Mouse (Mus musculus) embryonic facial prominence, embryonic 15.5 days (tissue): ENCODE data around the gene Tab1. TPM values are rescaled to one million over a fixed set of nuclear protein-coding genes. Genes with fewer than 3 reads are reported as not detected.

Experiments
- ATAC-seq: fragments of 200-750 bp; cut with Nextera tagmentation; 2 replicates; pipeline ENCODE4 v1.8.0; 2017; ENCODE audit warnings: low read depth, moderate TSS enrichment; ENCODE audit not compliant: insufficient number of reproducible peaks, low FRiP score, low TSS enrichment
- H3K27ac ChIP-seq: fragments of 300-500 bp; sonication (generic); replicated peaks from 2 replicates; pipeline ENCODE4 v1.5.1; 2015; ENCODE audit warnings: mild to moderate bottlenecking, inconsistent platforms
- H3K27me3 ChIP-seq: fragments of 300-500 bp; sonication (generic); 2 replicates; pipeline ENCODE4 v1.6.1; 2015; ENCODE audit warnings: inconsistent platforms
- H3K36me3 ChIP-seq: fragments of 300-500 bp; sonication (generic); 2 replicates; pipeline ENCODE4 v1.6.1; 2015; ENCODE audit warnings: mild to moderate bottlenecking, inconsistent platforms
- H3K4me1 ChIP-seq: fragments of 300-500 bp; sonication (generic); 2 replicates; pipeline ENCODE4 v1.6.1; 2015; ENCODE audit warnings: inconsistent platforms
- H3K4me2 ChIP-seq: fragments of 300-500 bp; sonication (generic); replicated peaks from 2 replicates; pipeline ENCODE4 v1.6.1; 2015; ENCODE audit warnings: mild to moderate bottlenecking, inconsistent platforms
- H3K4me3 ChIP-seq: fragments of 300-500 bp; sonication (generic); replicated peaks from 2 replicates; pipeline ENCODE4 v1.5.1; 2015; ENCODE audit warnings: mild to moderate bottlenecking, inconsistent platforms
- H3K9ac ChIP-seq: fragments of 300-500 bp; sonication (generic); 2 replicates; pipeline ENCODE4 v1.6.1; 2015; ENCODE audit warnings: inconsistent platforms
- H3K9me3 ChIP-seq: fragments of 300-500 bp; sonication (generic); replicated peaks from 2 replicates; pipeline ENCODE4 v1.6.1; 2016; ENCODE audit warnings: inconsistent platforms
- WGBS: fragments of 180-500 bp; shearing (Covaris S2); methylation state at CpG from one replicate; pipeline ENCODE4 v1.1.7; 2015; 5-methylcytosine and 5-hydroxymethylcytosine counted together
- polyA plus RNA-seq: library from polyadenylated mRNA; unstranded; fragments of >200 nt; fragmentation: Nextera tagmentation; extraction: Ambion mirVana; gene quantifications from 2 replicates; pipeline ENCODE4 v1.2.1, GENCODE M21; 2015

The Tab1 gene
- polyA plus RNA-seq, 1 experiment from 2014 or later: 38.2 TPM

DNA sequence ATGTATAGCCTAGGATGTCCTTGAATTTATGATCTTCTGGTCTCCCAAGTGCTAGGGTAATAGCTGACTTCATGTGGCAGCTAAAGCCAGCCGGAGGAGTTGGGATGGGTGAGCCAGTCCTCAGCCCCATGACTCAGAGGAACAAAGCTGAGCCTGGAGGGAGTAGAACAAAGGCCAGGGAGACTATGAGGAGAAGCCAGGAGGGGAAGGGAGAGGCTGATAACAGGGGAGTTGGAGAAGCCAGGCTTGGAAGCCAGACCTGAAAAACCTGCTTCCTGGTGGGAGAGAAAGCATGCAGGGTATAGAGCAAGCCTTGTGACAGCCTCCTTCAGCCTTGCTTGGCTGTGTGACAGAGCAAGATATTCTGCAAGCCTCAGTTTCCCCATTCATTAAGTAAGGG, 37.3 kb upstream of the Tab1 start:
- H3K27ac ChIP-seq: 0 out of 2 replicates have a peak overlapping the region, but pooled peaks have one; percentile 45
- H3K9ac ChIP-seq: no peak overlapping the region
- peaks cover 52% of the 10 kb centered on the region for H3K4me1 ChIP-seq
- no peak overlapping the region for H3K4me3 ChIP-seq
- 43% methylated on average over 1 of the region's 1 CpGs for WGBS
- H3K27me3 ChIP-seq: peaks cover 27% of the 10 kb centered on the region
- H3K4me2 ChIP-seq: no peak overlapping the region
- H3K9me3 ChIP-seq: no peaks in the 10 kb centered on the region
- ATAC-seq: no peak
- no peaks in the 10 kb centered on the region for H3K36me3 ChIP-seq

DNA sequence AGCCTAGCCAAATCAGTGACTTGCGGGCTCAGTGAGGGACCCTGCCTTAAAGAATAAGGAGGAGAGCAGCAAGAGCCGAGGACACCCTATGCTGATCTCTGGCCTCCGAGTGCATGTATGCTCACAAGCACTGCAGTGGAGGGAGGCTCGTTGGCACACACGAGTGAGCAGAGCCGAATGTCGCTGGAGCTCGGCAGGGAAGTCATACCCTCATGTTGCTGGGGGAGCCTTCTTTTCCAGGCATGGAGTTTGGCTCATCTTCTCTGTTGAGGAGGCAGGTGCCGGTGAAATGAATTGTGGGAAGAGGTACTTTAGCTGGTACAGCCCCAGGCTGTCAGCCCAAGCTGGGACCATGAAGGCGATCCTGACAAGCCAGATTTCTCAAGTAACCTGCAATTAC, 36.5 kb upstream of the Tab1 start:
- WGBS: 58% methylated on average over 10 of the region's 10 CpGs
- no peak overlapping the region for H3K9ac ChIP-seq
- no peak overlapping the region for H3K4me3 ChIP-seq
- ATAC-seq: no peak
- H3K27ac ChIP-seq: peak overlapping the region; percentile 45; the same call in 1 of the 2 replicates
- H3K4me2 ChIP-seq: no peak overlapping the region
- H3K9me3 ChIP-seq: no peaks in the 10 kb centered on the region
- H3K36me3 ChIP-seq: no peaks in the 10 kb centered on the region
- peaks cover 46% of the 10 kb centered on the region for H3K4me1 ChIP-seq
- H3K27me3 ChIP-seq: peaks cover 19% of the 10 kb centered on the region

- no peaks in the 10 kb centered on the region for H3K36me3 ChIP-seq
- no peak overlapping the region for H3K4me3 ChIP-seq
- 17% methylated on average over 20 of the region's 20 CpGs for WGBS
- H3K9me3 ChIP-seq: no peaks in the 10 kb centered on the region
- H3K4me2 ChIP-seq: peak overlapping the region; percentile 27; the same call in 1 of the 2 replicates
- H3K27me3 ChIP-seq: peaks cover 11% of the 10 kb centered on the region
- peaks cover 43% of the 10 kb centered on the region for H3K4me1 ChIP-seq
- H3K9ac ChIP-seq: no peak overlapping the region
- no peak overlapping the region for H3K27ac ChIP-seq
- peak; percentile 61; the same call in 1 of the 2 replicates for ATAC-seq
Observed at GRCm38 (mm10) chr15:80096946-80097881, 35.7 kb upstream of the Tab1 start.

DNA sequence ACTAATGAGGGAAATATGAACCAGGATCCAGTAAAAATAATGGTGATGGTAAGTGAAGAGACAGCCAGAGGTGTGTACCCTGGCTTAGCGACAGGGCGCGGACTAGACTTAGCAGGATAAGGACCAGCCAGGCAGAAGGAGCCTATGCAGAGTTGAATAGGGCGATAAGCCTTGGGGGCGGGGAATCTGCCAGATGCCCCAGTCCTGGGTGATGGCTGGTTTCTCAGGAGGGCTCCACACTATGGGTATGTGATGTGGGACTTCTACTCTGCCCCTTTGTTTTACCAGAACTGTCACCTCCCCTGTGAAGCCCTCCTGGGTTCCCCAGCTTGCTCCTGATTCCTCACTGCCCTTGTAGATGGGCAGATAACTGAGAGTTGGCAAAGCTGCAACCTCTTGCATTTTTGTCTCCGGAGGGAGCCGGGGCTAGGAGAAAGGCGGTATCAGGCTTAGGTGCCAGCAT, 34.9 kb upstream of the Tab1 start:
- H3K9me3 ChIP-seq: no peaks in the 10 kb centered on the region
- WGBS: 34% methylated on average over 8 of the region's 8 CpGs
- no peak overlapping the region for H3K4me2 ChIP-seq
- no peaks in the 10 kb centered on the region for H3K36me3 ChIP-seq
- peaks cover 38% of the 10 kb centered on the region for H3K4me1 ChIP-seq
- ATAC-seq: no peak
- H3K27ac ChIP-seq: no peak overlapping the region
- no peak overlapping the region for H3K4me3 ChIP-seq
- peaks cover 3% of the 10 kb centered on the region for H3K27me3 ChIP-seq
- H3K9ac ChIP-seq: no peak overlapping the region

DNA sequence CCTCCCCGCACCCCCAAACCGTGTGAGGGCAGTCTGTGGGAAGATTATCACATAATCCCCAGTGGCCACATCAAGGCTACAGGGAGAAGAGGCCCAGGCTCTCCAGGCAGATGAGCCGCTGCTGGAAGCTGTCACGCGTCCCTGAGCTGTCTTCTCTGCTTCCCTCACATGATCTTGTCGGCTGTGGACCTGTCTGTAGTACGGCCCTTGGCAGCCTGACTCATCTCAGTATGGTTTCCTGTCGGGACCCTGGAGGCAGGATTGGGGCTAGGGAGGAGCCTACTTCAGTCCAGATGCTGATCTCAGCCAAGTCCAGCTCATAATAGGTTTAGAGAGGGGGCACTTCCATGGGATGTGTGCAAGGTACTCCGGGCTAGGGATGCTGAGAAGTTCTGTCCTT, 34.1 kb upstream of the Tab1 start:
- no peak overlapping the region for H3K27ac ChIP-seq
- H3K9me3 ChIP-seq: no peaks in the 10 kb centered on the region
- H3K9ac ChIP-seq: no peak overlapping the region
- no peak for ATAC-seq
- H3K4me1 ChIP-seq: peaks cover 38% of the 10 kb centered on the region
- H3K4me3 ChIP-seq: no peak overlapping the region
- no peaks in the 10 kb centered on the region; the same call in none of the 2 replicates for H3K27me3 ChIP-seq
- no peaks in the 10 kb centered on the region for H3K36me3 ChIP-seq
- H3K4me2 ChIP-seq: no peak overlapping the region
- 25% methylated on average over 9 of the region's 9 CpGs for WGBS

- Histone ChIP-seq H3K4me1 (peaks cover 38% of the 10 kb centered on the region), H3K9ac (no peak overlapping the region), H3K27ac (no peak overlapping the region), H3K9me3 (no peaks in the 10 kb centered on the region), H3K27me3 (no peaks in the 10 kb centered on the region; the same call in none of the 2 replicates), H3K4me3 (no peak overlapping the region), H3K36me3 (no peaks in the 10 kb centered on the region), H3K4me2 (no peak overlapping the region)
- no peak for ATAC-seq
- WGBS: 70% methylated on average over 3 of the region's 3 CpGs
Observed at GRCm38 (mm10) chr15:80099477-80099876, 33.5 kb upstream of the Tab1 start.

- Histone ChIP-seq H3K27me3 (no peaks in the 10 kb centered on the region; the same call in none of the 2 replicates), H3K4me3 (no peak overlapping the region), H3K9me3 (no peaks in the 10 kb centered on the region), H3K4me1 (peaks cover 38% of the 10 kb centered on the region), H3K4me2 (no peak overlapping the region), H3K9ac (no peak overlapping the region), H3K27ac (no peak overlapping the region), H3K36me3 (no peaks in the 10 kb centered on the region)
- 68% methylated on average over 3 of the region's 3 CpGs for WGBS
- ATAC-seq: no peak
Observed at GRCm38 (mm10) chr15:80100196-80100595, 32.7 kb upstream of the Tab1 start.

DNA sequence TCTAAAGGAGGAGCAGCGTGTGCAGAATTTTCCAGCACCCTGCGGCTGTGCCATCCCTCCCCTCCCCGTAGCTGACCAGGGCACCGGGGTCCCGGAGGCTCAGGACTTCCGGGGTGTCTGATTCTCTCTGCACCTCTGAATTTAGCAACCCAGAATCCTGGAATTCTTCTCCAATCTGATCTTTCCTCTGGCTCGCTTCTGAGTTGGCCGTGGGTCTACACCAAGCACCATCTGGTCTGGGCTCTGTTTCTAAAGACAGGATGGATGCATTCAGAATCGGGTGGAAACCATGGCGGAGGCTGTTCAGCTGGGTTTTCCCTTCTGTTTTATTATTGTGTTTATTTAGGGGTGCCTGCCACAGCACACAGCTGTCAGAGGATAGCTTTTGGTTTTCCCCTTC, 32.1 kb upstream of the Tab1 start:
- 71% methylated on average over 10 of the region's 10 CpGs for WGBS
- Histone ChIP-seq H3K4me1 (peaks cover 38% of the 10 kb centered on the region), H3K27ac (no peak overlapping the region), H3K9ac (no peak overlapping the region), H3K9me3 (no peaks in the 10 kb centered on the region), H3K4me3 (no peak overlapping the region), H3K4me2 (no peak overlapping the region), H3K36me3 (no peaks in the 10 kb centered on the region), H3K27me3 (no peaks in the 10 kb centered on the region; the same call in none of the 2 replicates)
- ATAC-seq: no peak

DNA sequence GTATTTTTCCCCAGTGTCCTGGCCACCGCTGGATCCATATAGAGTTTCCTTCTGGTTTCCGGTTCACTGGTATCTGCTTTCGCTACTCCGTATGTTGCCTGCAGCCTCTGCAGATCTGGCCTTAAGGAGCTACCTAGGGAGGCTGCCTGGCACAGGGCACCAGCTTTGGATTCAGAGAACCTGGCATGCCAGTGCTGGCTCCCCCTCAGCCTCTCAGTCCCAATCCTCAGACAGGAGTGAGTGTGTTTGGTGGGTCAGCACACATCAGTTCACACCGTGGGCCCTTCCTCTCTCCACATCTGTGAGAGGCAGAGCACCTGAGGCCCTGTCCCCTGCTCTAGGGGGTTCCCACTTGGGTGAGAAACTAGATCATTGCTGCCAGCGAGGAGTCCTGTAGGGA, 31.4 kb upstream of the Tab1 start:
- H3K9me3 ChIP-seq: no peaks in the 10 kb centered on the region
- H3K36me3 ChIP-seq: no peaks in the 10 kb centered on the region
- no peak overlapping the region for H3K27ac ChIP-seq
- H3K4me3 ChIP-seq: no peak overlapping the region
- H3K27me3 ChIP-seq: no peaks in the 10 kb centered on the region; the same call in 1 of the 2 replicates
- 61% methylated on average over 6 of the region's 6 CpGs for WGBS
- peaks cover 33% of the 10 kb centered on the region for H3K4me1 ChIP-seq
- ATAC-seq: no peak
- no peak overlapping the region for H3K4me2 ChIP-seq
- H3K9ac ChIP-seq: no peak overlapping the region

DNA sequence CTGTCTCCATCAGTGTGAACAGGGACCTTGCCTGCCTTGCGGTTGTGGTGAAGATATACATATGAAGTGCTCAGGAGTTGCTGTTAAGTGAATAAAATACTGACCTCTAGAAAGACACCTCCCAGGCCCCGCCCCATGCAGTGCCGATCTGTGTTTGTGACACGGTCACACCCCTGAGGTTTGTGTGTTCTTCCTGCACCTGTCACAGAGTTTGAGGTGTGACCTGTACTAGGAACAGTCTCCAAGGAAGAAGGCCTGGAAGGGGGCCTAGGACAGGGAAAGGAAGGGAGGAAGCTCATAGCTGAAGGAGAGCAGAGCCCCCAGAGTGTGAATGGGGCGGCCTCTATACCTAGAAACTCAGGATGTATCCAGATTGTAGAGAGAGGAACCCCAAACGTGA, 30.4 kb upstream of the Tab1 start:
- ATAC-seq: no peak
- Histone ChIP-seq H3K4me2 (no peak overlapping the region), H3K4me3 (no peak overlapping the region), H3K4me1 (peaks cover 24% of the 10 kb centered on the region), H3K9me3 (no peaks in the 10 kb centered on the region), H3K27me3 (no peaks in the 10 kb centered on the region; the same call in 1 of the 2 replicates), H3K27ac (no peak overlapping the region), H3K36me3 (no peaks in the 10 kb centered on the region), H3K9ac (no peak overlapping the region)
- WGBS: 80% methylated on average over 6 of the region's 6 CpGs

DNA sequence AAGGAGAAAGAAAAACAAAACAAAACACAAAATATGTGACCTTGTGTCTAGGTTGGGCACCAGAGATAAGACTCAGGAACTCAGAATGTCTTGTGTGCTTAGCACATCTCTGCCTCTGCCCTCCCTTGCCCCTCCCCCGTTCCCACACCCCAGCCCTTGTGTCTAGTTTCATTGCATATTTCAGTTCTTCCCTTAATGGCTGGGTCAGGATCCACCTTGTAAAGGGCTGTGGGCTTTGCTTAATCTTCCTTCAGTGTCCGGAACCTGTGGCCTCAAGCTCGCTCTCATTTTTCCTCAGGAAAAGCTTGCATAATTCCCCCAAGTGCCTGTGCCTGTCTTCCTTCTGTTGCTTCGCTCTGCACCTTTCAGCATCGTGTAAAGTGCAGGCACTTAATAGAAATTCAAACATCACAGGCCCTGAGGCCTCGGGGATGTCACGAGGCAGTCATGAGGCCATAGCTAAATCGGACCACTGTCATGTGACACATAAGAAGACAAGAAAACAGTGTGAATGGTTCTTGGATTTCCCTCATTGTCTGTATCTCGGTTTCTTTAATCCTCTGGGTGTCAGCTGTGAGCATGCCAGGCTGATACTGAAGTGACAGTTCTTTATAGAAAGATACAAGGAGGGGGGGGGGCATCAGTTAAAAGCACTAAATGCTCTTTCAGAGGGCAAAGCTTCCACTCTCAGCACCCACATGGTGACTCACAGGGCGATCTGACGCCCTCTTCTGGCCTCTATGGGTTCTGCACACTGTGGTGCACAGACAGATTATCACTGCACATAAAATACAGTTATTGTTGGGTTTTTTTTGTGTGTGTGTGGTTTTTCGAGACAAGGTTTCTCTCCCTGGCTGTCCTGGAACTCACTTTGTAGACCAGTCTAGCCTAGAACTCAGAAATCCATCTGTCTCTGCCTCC, 27.2 kb upstream of the Tab1 start:
- Histone ChIP-seq H3K27ac (no peak overlapping the region), H3K36me3 (no peaks in the 10 kb centered on the region), H3K27me3 (no peaks in the 10 kb centered on the region), H3K4me1 (peaks cover 4% of the 10 kb centered on the region; the same call in 1 of the 2 replicates), H3K9me3 (no peaks in the 10 kb centered on the region), H3K4me3 (no peak overlapping the region), H3K4me2 (no peak overlapping the region), H3K9ac (no peak overlapping the region)
- no peak for ATAC-seq
- WGBS: 63% methylated on average over 12 of the region's 12 CpGs
